1 mouse cellular context compared by ENCODE assay signal in the genomic region with DNA sequence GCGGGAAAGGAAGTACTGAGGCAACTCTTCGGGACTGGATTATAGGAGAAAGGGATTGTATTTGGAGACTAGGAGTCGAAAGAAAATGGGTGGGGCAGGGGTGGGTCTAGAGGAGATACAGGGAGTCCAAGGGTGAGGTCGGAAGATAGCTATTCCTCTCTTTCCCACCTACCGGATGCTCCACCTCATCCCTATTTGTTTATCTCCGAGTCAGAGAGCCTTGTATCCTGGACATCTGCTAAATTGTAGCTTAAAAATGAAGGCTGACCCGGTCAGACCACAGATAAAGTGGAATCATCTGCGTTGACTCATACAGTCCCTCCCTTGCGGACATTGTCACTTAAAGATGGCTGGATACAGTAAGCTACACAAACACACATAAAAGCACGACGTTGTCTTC.
TF ChIP-seq lines count a peak whose summit lies in the region.

No protein-coding gene starts in this region.

TF ChIP-seq in CH12.LX, 34 proteins besides CTCF, POLR2A, EP300 and RAD21 (continued from another document):
- no peak for TF ChIP-seq MAFK (IDR thresholded peaks at IDR 0.05; ENCODE audit: insufficient replicate concordance, low read length)
- TF ChIP-seq MEF2A (IDR thresholded peaks at IDR 0.05; ENCODE audit: borderline replicate concordance, low read depth, low read length): no peak
- no peak for TF ChIP-seq MAX (IDR thresholded peaks at IDR 0.05; ENCODE audit: low read length)
- TF ChIP-seq UBTF (IDR thresholded peaks at IDR 0.05; ENCODE audit: low read depth, low read length): no peak
- no peak for TF ChIP-seq CHD1 (IDR thresholded peaks at IDR 0.05; ENCODE audit: low read depth, low read length)
- no peak for TF ChIP-seq ELF1 (IDR thresholded peaks at IDR 0.05; ENCODE audit: low read depth, low read length)
- TF ChIP-seq SIN3A (IDR thresholded peaks at IDR 0.05; ENCODE audit: low read length): no peak
- TF ChIP-seq MXI1 (IDR thresholded peaks at IDR 0.05; ENCODE audit: low read depth, low read length): no peak
- TF ChIP-seq USF2 (conservative IDR thresholded peaks at IDR 0.05; ENCODE audit: low read depth, low read length): no peak
- TF ChIP-seq JUND (conservative IDR thresholded peaks at IDR 0.05; ENCODE audit: low read depth, low read length): no peak
- TF ChIP-seq KAT2A (IDR thresholded peaks at IDR 0.05; ENCODE audit: insufficient replicate concordance, low read length): no peak
- TF ChIP-seq MYC (IDR thresholded peaks at IDR 0.05; ENCODE audit: low read depth, low read length): no peak
- TF ChIP-seq JUN (IDR thresholded peaks at IDR 0.05; ENCODE audit: insufficient read depth, low read depth, low read length): no peak
- no peak for TF ChIP-seq POLR2AphosphoS2 (IDR thresholded peaks at IDR 0.05; ENCODE audit: low read depth, low read length)
- no peak for TF ChIP-seq USF1 (IDR thresholded peaks at IDR 0.05; ENCODE audit: low read depth, low read length)
- TF ChIP-seq PAX5 (IDR thresholded peaks at IDR 0.05; ENCODE audit: low read length): no peak
- TF ChIP-seq IRF4 (IDR thresholded peaks at IDR 0.05; ENCODE audit: low read depth, low read length): no peak
TF ChIP-seq in CH12.LX: peak in this region for 0.
